Mouse (Mus musculus) MEL-GATA-1-ER (cell line): ENCODE results near the gene Elmo1.

Experiments
- DNase-seq: peaks from one replicate; pipeline ENCODE4 v3.0.0-alpha.2; 2012; ENCODE audit warnings: low read depth; ENCODE audit errors: extremely low read depth

Elmo1 gene

DNA sequence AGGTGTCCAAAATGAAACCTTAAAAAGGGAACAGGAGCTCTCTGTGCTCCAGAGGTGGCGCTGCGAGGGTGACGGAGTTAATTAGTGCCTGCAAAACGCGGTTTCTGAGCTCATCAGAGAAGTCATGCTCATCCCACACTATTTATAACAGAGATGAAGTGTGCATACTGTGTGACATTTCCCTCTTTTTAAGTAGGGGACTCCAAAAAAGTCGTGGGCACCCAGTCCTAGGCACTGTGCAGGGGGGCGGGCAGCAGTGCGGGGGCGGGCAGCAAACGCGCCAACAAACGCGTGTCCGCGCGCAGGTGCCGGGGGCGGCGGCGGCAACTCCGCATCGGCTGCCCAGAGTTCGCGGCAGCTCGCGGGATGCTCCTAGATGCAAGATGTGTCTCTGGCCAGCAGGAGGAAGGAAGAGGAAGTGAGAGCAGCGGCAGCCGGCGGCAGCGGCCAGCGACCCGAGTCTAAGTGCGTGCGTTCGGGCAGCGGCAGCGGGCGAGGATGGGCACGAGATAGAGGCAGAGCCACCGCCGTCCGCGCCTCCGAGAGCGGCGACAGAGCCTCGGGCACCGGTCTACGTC lies at the start of gene Elmo1:
TSS of gene Elmo1 (plus strand) at position 464 of the 578 bp plus-strand sequence.
- no peak for DNase-seq

DNA sequence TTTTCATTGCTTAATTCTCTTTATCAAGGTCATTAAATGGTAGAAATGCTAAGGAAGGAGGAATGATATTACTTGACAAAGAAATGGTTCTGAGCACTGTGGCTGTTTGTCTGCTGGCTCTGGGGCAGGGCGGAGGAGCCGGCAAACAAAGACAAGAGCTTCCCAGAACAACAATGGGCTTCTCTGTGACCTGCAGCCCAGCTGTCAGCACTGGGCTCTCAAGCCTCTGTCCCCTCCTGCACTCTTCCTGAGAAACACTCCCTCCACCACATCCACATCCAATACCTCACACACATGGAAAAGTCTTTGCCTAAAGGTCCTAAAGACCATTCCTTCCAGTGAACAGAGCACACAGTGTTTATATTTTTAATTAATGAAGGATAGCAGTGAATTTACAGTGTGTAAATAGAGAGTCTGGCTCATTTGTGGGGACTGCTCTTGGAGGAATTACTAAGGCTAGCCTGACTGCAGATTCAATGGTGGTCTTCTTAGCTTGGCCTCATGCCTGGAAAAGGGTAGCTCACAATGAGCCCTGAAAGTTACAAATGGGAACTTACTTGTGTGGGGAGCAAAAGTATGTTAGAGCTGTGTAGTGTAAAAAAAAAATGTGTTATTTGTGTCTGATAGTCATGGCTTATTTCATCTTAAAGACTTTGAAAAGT lies 49.1 kb upstream of the Elmo1 start:
- DNase-seq: no peak

- no peak for DNase-seq
Observed at GRCm38 (mm10) chr13:20042856-20043255, 47.5 kb upstream of the Elmo1 start.

DNA sequence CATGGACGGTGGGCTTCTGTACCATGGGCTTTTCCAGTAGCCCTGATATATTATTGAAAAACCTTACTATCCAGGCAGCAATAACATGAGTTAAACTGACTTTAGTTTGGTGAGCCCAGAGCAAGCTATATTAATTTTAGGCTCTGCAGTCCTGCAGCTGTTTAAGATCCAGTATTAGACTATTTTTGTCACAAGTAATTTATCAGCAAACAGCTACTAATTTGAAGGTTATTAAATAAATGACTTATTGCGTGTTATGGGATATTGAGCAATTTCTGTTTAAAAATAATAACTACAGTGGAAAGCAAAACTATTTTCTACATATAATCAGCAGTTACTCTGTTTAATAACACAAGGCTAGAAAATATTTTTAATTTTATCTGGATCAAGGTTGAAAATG lies 45.0 kb upstream of the Elmo1 start:
- DNase-seq: no peak

- DNase-seq: no peak
Observed at GRCm38 (mm10) chr13:20045836-20046235, 44.6 kb upstream of the Elmo1 start.

- DNase-seq: no peak
Observed at GRCm38 (mm10) chr13:20046406-20046805, 44.0 kb upstream of the Elmo1 start.

- no peak for DNase-seq
Observed at GRCm38 (mm10) chr13:20047926-20048836, 42.2 kb upstream of the Elmo1 start.

- DNase-seq: no peak
Observed at GRCm38 (mm10) chr13:20048837-20049160, 41.6 kb upstream of the Elmo1 start.

DNA sequence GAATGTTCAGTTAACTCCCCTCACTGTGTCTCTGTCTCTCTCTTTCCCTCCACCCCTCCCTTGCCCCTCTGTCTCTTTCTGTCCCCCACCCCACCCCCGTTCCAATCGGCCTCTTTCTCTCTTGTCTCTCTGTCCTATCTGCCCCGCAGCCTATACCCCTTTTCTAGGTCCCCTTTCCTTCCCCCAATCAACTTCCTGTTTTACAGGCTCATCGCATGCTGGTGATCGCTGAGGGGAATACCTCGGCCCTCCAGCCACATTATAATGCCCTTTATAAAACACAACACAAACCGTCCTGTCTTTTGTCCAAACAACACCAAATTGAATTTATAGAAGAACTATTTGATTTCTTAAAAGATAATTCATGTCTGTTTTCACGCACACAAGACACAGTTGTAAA lies 40.7 kb upstream of the Elmo1 start:
- DNase-seq: peak; percentile 16

- DNase-seq: no peak
Observed at GRCm38 (mm10) chr13:20050149-20050548, 40.2 kb upstream of the Elmo1 start.

DNA sequence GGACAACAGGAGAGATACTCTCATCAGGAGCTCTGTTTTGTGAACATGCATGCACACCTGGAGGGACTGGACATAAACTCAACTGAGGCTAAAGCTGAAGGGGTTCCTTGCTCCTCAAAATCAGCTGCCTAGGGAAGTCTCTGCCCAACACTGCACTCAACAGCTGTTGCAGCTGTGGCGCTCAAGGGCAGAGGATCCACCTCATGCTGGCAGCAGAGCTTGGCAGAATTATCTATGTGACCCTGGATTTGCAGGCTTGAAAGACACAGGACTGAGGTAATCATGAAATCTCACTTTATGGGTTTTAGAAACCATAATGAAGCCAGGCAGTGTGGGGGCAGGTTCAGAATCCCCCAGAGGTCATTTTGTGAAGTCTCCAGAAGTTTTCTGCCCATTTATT lies 32.5 kb upstream of the Elmo1 start:
- DNase-seq: no peak

DNA sequence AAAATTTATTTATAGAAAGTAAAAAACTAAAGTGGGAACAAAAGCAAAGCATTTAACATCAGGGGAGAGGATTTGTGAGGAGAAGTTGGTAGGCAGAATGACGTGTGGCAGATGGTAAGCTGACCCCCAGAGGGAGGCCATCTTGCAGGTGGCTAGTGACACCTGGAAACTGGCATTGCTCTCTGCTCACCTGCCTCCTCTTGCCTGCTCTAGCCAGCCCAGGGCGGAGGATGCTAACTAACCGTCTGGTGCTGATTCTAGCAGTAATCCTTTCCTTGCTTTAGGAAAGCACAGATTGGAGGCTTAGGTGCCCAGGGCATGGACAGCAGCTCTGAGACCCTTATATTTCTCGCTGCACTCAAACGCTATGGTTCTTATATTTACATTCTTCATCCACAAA lies 29.4 kb upstream of the Elmo1 start:
- no peak for DNase-seq

DNA sequence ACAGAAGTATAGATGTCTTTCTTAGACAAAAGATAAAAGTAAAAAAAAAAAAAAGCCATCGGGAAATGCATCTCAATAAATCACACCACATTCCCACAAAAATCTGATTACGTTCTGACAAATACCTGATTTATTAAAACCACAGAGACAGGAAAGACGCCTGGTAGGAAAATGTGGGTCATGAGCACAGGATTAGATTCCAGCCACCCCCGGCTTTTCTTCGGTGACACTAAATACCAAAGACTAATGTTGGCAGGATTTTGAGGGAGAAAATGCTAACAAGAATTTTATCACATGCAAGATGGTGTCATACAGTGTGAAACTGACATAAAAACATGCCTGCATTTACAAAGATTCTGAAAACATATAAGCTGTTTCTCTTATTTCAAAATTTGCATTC lies 27.1 kb upstream of the Elmo1 start:
- no peak for DNase-seq

GRCm38 (mm10) chr13:20072043-20072442 lies 18.4 kb upstream of the Elmo1 start:
- no peak for DNase-seq

DNA sequence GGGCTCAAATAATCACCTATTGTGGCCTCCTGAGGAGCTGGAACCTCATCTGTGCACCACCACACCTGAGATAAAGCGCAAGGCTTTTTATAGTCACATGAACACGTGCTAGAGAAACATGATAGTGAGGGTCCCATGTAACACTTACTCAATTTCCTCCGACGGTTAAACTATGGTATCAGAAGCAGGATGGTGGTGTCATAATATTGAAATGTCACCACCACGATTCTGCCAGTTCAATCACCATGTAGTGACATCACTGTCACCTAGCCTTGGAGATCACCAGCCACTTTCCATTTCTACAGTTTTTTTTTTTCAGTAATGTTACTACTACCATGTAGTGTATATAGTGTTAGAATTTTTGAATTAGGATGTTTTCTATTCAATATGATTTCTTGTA lies 17.4 kb upstream of the Elmo1 start:
- no peak for DNase-seq

DNA sequence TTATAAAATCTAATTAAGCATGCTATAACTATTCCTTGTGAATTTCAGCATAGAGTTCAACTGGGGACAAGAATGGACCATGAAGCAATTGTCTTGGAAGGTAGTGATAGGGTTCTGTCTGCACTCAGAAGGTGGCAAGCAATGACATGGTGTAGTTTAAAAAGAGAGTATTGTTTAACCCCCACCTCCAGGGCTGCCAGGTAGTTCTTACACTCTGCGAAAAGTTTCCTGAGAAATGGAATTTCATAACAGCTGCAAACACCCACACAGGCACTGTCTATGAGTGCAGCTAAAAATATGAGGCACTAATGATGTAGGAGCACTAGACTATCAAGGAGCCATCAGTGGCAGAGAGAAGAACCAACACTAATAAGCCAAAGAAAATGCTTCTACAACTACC lies 13.9 kb upstream of the Elmo1 start:
- DNase-seq: no peak

GRCm38 (mm10) chr13:20077237-20077636 lies 13.2 kb upstream of the Elmo1 start:
- DNase-seq: no peak

GRCm38 (mm10) chr13:20090711-20091603 lies 561 bp downstream of the Elmo1 start:
- DNase-seq: no peak

DNA sequence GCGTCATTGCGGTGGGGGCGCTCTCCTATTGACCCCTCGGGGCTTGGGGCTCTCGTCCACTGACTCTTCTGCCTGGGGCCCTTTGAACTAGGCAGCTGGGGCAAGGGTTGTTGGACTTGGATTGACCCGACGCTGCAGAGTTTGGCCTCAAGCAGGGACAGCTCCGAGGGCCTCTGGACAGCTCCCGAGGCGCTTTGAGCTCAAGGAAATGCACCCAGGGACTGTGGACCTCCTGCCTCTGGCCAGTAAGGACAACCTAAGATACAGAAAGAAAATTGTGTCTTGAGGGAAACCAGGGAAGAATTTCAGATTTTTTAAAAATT lies 1.2 kb downstream of the Elmo1 start:
- DNase-seq: no peak

- no peak for DNase-seq
Observed at GRCm38 (mm10) chr13:20092301-20092700, 1.9 kb downstream of the Elmo1 start.

DNA sequence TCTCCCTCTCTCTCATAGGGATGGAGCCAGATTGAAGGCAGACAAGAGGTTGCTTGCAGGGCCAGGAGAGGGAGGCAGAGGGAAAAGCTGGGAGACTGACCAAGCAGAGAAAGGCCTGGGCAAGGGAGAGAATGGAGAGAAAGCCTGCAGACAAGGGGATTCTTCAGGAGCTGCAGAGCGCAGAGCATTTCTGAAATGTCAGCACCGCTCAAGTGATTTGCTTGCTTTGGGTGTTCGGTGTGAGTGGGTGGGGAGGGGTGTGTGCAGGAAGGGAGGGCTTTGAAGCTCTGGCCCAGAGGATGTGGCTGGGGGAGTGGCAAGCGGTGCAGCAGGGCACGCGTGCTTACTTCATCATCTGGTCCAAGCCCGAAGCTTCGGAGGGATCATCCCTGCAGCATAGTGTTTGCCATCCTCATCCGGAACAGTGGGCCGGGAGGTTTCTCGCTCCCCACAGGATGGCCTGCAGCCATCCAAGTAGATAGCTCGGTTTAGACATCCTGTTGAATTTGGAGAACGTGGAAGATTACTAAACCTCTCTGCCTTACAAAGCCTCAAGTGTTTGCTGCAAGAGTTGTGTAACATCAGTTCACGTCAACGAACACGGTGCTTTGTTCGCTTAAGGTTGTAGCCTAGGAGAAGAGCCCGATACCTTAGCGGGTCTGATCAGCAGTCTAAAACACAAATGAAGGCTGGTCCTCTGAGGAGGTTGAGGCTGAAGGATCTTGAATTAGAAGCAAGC lies 3.1 kb downstream of the Elmo1 start:
- DNase-seq: no peak
